Mouse (Mus musculus): ENCODE results near the gene Enpp7. TPM values are rescaled to one million over a fixed set of nuclear protein-coding genes. Genes with fewer than 3 reads are reported as not detected.

The Enpp7 gene
- polyA plus RNA-seq, 1 experiment from 2014 or later = not detected

DNA sequence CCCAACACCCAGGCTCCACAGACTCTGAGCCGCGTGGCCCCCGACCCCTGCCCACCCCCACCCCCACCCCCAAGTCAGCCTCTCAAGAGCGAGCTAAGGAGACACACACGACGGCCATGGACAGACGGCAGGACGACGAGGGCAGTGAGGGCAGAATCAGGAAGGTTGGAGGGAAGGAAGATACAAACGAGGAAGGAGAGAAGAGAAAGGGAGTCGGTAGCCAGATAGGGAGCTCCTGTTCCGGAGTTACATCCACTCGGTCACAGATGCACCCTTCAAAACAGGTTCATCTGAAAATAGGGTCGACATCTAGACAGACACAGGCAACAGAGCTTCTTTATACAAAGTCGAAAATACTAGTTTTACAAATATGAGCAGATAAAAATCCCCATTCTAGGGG, 48.5 kb downstream of the Enpp7 start:
- peaks cover 49% of the 10 kb centered on the region for H3K27me3 ChIP-seq (ENCODE audit: control insufficient read depth, insufficient read depth, low read length)
- H3K4me3 ChIP-seq (ENCODE audit: low read length) = no peak overlapping the region
- no peak overlapping the region for H3K4me2 ChIP-seq (replicated peaks; ENCODE audit: low read depth, low read length)
- H3K9ac ChIP-seq (ENCODE audit: low read depth, low read length) = no peak overlapping the region
- H3K36me3 ChIP-seq (ENCODE audit: control insufficient read depth, insufficient read depth, low read length) = 0 out of 2 replicates have a peak, but pooled peaks cover 4% of the 10 kb centered on the region
- WGBS = under 1% methylated on average over 15 of the region's 15 CpGs
- no peak for ATAC-seq (ENCODE audit: low FRiP score, low TSS enrichment)
- H3K4me1 ChIP-seq (ENCODE audit: control insufficient read depth, insufficient read depth, low read length) = peaks cover 24% of the 10 kb centered on the region
- no peaks in the 10 kb centered on the region for H3K9me3 ChIP-seq (ENCODE audit: control insufficient read depth, low read length)
- H3K27ac ChIP-seq (ENCODE audit: low read depth, low read length) = no peak overlapping the region

DNA sequence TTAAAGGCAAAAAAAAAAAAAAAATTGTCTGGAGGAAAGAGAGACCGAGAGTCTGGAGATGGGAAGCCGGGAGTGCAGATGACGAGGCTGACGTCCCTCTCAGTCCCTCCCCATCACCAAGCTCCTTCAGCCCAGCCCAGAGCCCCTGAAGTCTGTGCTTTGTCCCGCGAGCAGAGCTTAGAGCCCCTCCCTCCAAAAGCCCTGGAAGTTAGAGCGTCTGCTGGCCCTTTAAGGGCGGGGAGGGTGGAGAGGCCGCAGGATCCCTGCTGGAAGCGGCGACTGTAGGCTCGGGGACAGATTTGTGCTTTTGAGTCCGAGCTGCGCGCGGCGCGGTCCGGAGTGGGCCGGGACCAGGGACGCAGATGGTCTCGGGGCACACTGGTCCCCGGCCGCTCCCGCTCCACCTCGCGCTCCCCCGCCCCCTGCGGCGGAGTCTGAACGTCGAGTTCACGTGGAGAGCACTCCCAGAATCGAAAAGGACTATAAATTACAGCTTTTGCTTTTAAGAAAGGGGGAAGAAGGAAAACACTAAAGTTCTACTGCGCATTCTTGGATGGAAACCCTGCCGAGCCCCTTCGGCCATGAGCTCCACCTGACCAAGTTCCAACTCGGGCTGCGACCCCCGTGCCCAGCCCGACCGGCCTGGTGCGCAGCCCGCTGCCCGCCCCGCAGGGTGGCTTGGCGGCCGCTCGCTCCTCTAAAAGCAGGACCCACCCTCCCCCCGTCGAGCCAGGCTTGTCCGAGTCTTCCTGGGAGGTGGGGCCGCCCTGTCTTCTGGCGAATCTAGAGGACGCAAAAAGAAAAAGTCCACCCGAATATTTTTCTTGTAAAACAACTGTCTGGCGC, 49.2 kb downstream of the Enpp7 start:
- H3K27me3 ChIP-seq (ENCODE audit: control insufficient read depth, insufficient read depth, low read length) = peaks cover 56% of the 10 kb centered on the region
- under 1% methylated on average over 57 of the region's 57 CpGs for WGBS

DNA sequence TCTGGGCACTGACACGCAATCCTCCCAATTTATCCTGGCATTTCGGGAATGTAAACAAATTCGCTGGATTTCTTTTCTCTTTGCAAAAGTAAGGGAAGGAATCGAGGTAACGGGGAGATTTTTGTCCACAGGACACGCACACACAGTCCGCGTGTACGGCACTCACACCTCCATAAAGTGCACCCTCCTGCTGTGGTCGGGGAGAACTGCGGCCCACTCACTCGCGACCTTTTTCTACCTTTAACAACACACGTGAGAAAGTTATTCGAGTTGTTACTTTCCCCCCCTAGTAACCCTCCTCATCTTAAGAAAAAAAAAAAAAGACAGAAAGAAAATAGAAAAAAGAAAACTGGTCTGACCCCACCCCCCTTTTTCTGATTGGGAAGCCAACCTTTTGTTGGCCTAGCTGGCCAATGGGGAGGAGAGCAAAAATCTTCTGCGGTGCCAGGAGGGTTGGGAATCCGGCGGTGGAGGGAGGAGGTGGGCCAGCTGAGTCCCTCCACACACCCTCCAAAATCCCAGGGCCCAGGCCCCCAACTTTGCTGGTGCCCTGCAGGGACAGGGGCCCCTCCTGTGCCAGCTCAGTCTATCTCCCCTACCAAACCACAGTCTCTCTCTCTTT, 49.9 kb downstream of the Enpp7 start:
- Histone ChIP-seq H3K9me3 (ENCODE audit: control insufficient read depth, low read length) (no peaks in the 10 kb centered on the region), H3K9ac (ENCODE audit: low read depth, low read length) (0 out of 2 replicates have a peak overlapping the region, but pooled peaks have one; percentile 44), H3K4me2 (replicated peaks; ENCODE audit: low read depth, low read length) (peak overlapping the region; percentile 89), H3K27me3 (ENCODE audit: control insufficient read depth, insufficient read depth, low read length) (peaks cover 64% of the 10 kb centered on the region), H3K4me3 (ENCODE audit: low read length) (peak overlapping the region; percentile 44), H3K36me3 (ENCODE audit: control insufficient read depth, insufficient read depth, low read length) (0 out of 2 replicates have a peak, but pooled peaks cover 4% of the 10 kb centered on the region), H3K4me1 (ENCODE audit: control insufficient read depth, insufficient read depth, low read length) (peaks cover 34% of the 10 kb centered on the region), H3K27ac (ENCODE audit: low read depth, low read length) (no peak overlapping the region)
- no peak for ATAC-seq (ENCODE audit: low FRiP score, low TSS enrichment)
- WGBS = 9% methylated on average over 18 of the region's 18 CpGs

More for the DNA sequence above, 49.2 kb downstream of the Enpp7 start:
- H3K4me2 ChIP-seq (replicated peaks; ENCODE audit: low read depth, low read length) = peak overlapping the region; percentile 89
- no peaks in the 10 kb centered on the region for H3K9me3 ChIP-seq (ENCODE audit: control insufficient read depth, low read length)
- H3K9ac ChIP-seq (ENCODE audit: low read depth, low read length) = peak overlapping the region; percentile 44; the same call in 1 of the 2 replicates
- peak overlapping the region; percentile 44 for H3K4me3 ChIP-seq (ENCODE audit: low read length)
- no peak overlapping the region for H3K27ac ChIP-seq (ENCODE audit: low read depth, low read length)
- ATAC-seq (ENCODE audit: low FRiP score, low TSS enrichment) = no peak
- H3K4me1 ChIP-seq (ENCODE audit: control insufficient read depth, insufficient read depth, low read length) = peaks cover 29% of the 10 kb centered on the region
- H3K36me3 ChIP-seq (ENCODE audit: control insufficient read depth, insufficient read depth, low read length) = 0 out of 2 replicates have a peak, but pooled peaks cover 4% of the 10 kb centered on the region

DNA sequence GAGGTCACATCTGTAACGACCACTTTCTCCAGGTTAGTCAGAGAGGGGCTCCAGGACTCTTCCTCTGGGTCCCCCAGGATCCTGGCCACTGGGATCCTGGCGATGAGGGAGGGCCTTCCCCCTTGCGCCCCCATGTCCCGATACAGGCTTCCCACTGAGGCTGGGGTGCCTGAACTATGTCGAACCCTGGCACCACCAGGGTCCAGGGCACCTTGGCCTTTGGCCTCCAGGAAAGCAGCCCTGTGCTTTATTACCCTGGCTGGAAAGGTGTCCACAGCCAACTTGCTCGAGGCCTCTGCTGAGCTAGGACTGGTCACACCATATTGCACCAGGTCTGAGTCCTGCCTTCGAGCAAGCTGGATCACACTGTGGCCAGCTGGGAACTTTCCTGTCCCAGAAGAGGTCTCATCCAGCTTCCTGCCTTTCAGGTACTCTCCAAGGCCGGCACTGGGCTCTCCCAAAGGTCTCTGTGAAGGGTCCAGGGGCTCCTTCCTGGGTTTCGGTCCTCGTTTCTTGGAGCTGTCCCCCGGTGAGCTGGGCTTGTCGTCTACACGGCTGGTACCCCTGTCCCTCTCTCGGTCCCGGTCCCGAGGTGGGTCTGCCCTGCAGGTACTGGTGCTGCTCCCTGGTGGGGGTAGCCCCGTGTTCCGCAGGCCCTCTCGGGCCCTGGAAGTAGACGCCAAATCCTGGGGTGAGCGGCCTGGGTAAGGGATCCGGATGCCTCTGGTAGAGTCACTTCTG, 50.9 kb downstream of the Enpp7 start:
- WGBS = 49% methylated on average over 22 of the region's 22 CpGs
- Histone ChIP-seq H3K4me3 (ENCODE audit: low read length) (no peak overlapping the region), H3K4me1 (ENCODE audit: control insufficient read depth, insufficient read depth, low read length) (peaks cover 36% of the 10 kb centered on the region), H3K36me3 (ENCODE audit: control insufficient read depth, insufficient read depth, low read length) (0 out of 2 replicates have a peak, but pooled peaks cover 4% of the 10 kb centered on the region), H3K27me3 (ENCODE audit: control insufficient read depth, insufficient read depth, low read length) (peaks cover 68% of the 10 kb centered on the region), H3K27ac (ENCODE audit: low read depth, low read length) (no peak overlapping the region), H3K4me2 (replicated peaks; ENCODE audit: low read depth, low read length) (no peak overlapping the region), H3K9ac (ENCODE audit: low read depth, low read length) (no peak overlapping the region), H3K9me3 (ENCODE audit: control insufficient read depth, low read length) (no peaks in the 10 kb centered on the region)
- ATAC-seq (ENCODE audit: low FRiP score, low TSS enrichment) = no peak

DNA sequence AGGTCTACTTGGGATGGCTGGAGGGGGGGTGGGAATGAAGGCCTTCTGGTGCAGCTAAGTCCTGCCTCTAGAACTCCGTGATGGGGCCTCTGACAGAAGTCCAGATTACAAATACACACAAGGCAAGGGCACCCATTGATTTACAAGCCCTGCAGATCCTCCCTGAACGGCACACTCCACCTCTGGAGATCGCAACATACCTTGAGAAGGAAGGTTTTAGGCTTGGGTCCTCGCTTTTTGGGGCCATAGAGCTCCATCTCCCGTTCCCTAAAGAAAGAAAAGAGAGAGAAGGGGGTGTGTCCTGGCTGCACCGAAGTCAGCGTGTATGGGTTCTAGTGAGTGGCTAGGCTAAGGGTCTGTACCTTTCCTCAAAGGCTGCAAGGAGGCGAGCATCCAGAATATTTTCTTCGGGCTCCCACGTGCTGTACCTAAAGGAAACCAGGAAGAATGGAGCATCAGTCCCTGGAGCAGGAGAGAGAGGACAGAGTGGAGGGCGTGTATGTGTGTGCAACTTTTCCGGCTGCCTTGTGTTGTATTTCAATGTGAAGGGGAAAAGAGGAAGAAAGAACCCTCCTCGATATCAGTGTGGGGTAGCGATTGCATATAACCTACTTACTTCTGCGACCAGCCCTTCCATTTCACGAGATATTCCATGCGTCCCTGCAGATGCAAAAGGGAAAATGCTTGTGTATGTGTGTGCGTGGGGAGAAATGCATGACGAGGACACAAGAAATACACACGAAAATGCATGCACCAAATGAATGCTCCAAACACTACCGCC, 51.9 kb downstream of the Enpp7 start:
- H3K4me3 ChIP-seq (ENCODE audit: low read length) = peak overlapping the region; percentile 77
- no peak for ATAC-seq (ENCODE audit: low FRiP score, low TSS enrichment)
- no peaks in the 10 kb centered on the region for H3K9me3 ChIP-seq (ENCODE audit: control insufficient read depth, low read length)
- peak overlapping the region; percentile 83 for H3K4me2 ChIP-seq (replicated peaks; ENCODE audit: low read depth, low read length)
- WGBS = 8% methylated on average over 21 of the region's 21 CpGs
- peaks cover 74% of the 10 kb centered on the region for H3K27me3 ChIP-seq (ENCODE audit: control insufficient read depth, insufficient read depth, low read length)
- 0 out of 2 replicates have a peak, but pooled peaks cover 4% of the 10 kb centered on the region for H3K36me3 ChIP-seq (ENCODE audit: control insufficient read depth, insufficient read depth, low read length)
- peaks cover 37% of the 10 kb centered on the region for H3K4me1 ChIP-seq (ENCODE audit: control insufficient read depth, insufficient read depth, low read length)
- H3K9ac ChIP-seq (ENCODE audit: low read depth, low read length) = peak overlapping the region; percentile 83
- H3K27ac ChIP-seq (ENCODE audit: low read depth, low read length) = peak overlapping the region; percentile 62; the same call in 1 of the 2 replicates

DNA sequence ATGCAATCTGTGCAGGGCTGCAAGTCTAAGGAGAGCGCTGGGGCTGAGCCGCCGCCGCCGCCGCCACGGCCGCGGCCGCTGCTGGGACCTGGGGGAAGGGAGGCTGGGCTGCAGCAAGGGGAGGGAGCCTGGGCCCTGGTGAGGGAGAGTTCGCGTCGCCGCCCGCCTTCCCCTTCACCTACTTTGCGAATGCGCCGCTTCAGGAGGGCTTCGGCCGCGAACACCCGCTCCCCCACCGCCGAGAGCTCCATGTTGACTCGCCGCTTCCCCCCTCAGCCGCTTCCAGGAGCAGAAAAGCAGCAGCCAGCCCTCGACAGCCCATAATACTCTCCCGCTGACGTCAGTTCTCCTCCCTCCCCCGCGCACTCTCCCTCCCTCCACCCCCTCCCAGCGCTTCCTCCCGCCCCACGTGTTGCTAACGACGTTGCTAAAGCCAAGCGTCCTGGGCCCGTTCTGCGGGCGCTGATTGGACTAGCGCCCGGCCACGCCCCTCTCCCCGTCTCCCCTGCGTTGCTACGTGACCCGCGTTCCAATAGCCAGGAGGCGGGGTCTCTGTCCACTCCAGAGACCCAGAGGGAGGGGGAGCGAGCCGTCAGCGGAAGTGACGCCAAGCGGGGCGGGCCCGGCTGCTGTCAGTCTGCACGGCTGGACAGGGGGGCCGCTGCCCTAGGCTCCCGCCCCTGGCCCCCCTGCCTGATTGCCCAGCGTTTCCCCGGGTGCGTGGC, 52.8 kb downstream of the Enpp7 start, which contains the start of gene Cbx8:
Cbx8 (minus strand) TSS at position 370 of the 725 bp plus-strand sequence.
- Histone ChIP-seq H3K4me1 (ENCODE audit: control insufficient read depth, insufficient read depth, low read length) (peaks cover 34% of the 10 kb centered on the region), H3K27me3 (ENCODE audit: control insufficient read depth, insufficient read depth, low read length) (peaks cover 74% of the 10 kb centered on the region), H3K36me3 (ENCODE audit: control insufficient read depth, insufficient read depth, low read length) (0 out of 2 replicates have a peak, but pooled peaks cover 4% of the 10 kb centered on the region), H3K4me2 (replicated peaks; ENCODE audit: low read depth, low read length) (peak within 1 kb of the TSS; percentile 99), H3K9me3 (ENCODE audit: control insufficient read depth, low read length) (no peaks in the 10 kb centered on the region), H3K9ac (ENCODE audit: low read depth, low read length) (peak within 1 kb of the TSS; percentile 83), H3K27ac (ENCODE audit: low read depth, low read length) (peak within 1 kb of the TSS; percentile 62), H3K4me3 (ENCODE audit: low read length) (peak within 1 kb of the TSS; percentile 77)
- peak; percentile 93 for ATAC-seq (ENCODE audit: low FRiP score, low TSS enrichment)
- WGBS = under 1% methylated on average over 58 of the region's 63 CpGs

DNA sequence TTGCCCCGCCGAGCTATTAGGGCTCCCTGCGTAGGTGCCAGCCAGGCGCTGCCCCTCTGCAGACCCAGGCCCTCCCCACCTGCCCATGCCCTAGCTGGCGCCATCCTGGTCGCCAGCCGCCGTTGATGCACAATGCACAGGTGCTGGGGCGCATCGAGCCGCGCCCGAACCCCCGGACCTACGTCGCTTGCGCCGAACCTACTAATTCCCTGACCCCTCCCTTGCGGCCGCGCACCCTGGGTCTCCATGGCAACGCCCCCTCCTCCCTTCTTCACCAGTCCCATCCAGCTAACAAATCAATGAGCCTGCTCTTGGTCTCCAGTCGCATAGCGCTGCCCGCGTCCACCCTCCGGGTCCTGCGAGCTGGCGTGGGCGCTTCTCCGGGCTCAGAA, 53.3 kb downstream of the Enpp7 start:
- ATAC-seq (ENCODE audit: low FRiP score, low TSS enrichment) = peak; percentile 51; the same call in 1 of the 2 replicates
- H3K9ac ChIP-seq (ENCODE audit: low read depth, low read length) = peak overlapping the region; percentile 65
- peak overlapping the region; percentile 99 for H3K4me2 ChIP-seq (replicated peaks; ENCODE audit: low read depth, low read length)
- no peaks in the 10 kb centered on the region for H3K9me3 ChIP-seq (ENCODE audit: control insufficient read depth, low read length)
- 0 out of 2 replicates have a peak, but pooled peaks cover 4% of the 10 kb centered on the region for H3K36me3 ChIP-seq (ENCODE audit: control insufficient read depth, insufficient read depth, low read length)
- no peak overlapping the region for H3K27ac ChIP-seq (ENCODE audit: low read depth, low read length)
- H3K27me3 ChIP-seq (ENCODE audit: control insufficient read depth, insufficient read depth, low read length) = peaks cover 74% of the 10 kb centered on the region
- peaks cover 34% of the 10 kb centered on the region for H3K4me1 ChIP-seq (ENCODE audit: control insufficient read depth, insufficient read depth, low read length)
- 0% methylated on average over 29 of the region's 31 CpGs for WGBS
- peak overlapping the region; percentile 77 for H3K4me3 ChIP-seq (ENCODE audit: low read length)

All from kidney, embryonic 14.5 days (tissue).